Mouse (Mus musculus) hindbrain, embryonic 14.5 days (tissue): ENCODE measurements around the gene Adcy2. TPM values are rescaled to one million over a fixed set of nuclear protein-coding genes. Genes with fewer than 3 reads are reported as not detected.
A peak's percentile ranks its signal among the peaks of the same experiment; 100 is the strongest.

ENCODE experiments used
- ATAC-seq: fragments of 200-750 bp; cut with Nextera tagmentation; 2 replicates; pipeline ENCODE4 v1.8.0; 2017; ENCODE audit warnings: moderate number of reproducible peaks, mild to moderate bottlenecking, moderate TSS enrichment, moderate library complexity; ENCODE audit not compliant: low FRiP score
- DNase-seq: peaks from one replicate; pipeline ENCODE4 v3.0.0-alpha.2; 2015; ENCODE audit warnings: low spot score
- H3K27ac ChIP-seq: fragments of 300-500 bp; sonication (generic); 2 replicates; pipeline ENCODE4 v1.5.1; 2014; ENCODE audit warnings: mild to moderate bottlenecking, moderate library complexity
- H3K27me3 ChIP-seq: fragments of 300-500 bp; sonication (generic); 2 replicates; pipeline ENCODE4 v1.6.1; 2014; ENCODE audit warnings: mild to moderate bottlenecking, low read length, mixed read lengths; ENCODE audit not compliant: control insufficient read depth, insufficient read depth
- H3K36me3 ChIP-seq: fragments of 300-500 bp; sonication (generic); replicated peaks from 2 replicates; pipeline ENCODE4 v1.6.1; 2014; ENCODE audit not compliant: control insufficient read depth, insufficient read depth
- H3K4me1 ChIP-seq: fragments of 300-500 bp; sonication (generic); replicated peaks from 2 replicates; pipeline ENCODE4 v1.6.1; 2014; ENCODE audit warnings: antibody characterized with exemption, low read length, mixed read lengths; ENCODE audit not compliant: control insufficient read depth, insufficient read depth
- H3K4me2 ChIP-seq: fragments of 300-500 bp; sonication (generic); replicated peaks from 2 replicates; pipeline ENCODE4 v1.6.1; 2014; ENCODE audit warnings: mild to moderate bottlenecking, moderate library complexity
- H3K4me3 ChIP-seq: fragments of 300-500 bp; sonication (generic); replicated peaks from 2 replicates; pipeline ENCODE4 v1.5.1; 2014; ENCODE audit warnings: mild to moderate bottlenecking, low read length
- H3K9ac ChIP-seq: fragments of 300-500 bp; sonication (generic); 2 replicates; pipeline ENCODE4 v1.6.1; 2014
- H3K9me3 ChIP-seq: fragments of 300-500 bp; sonication (generic); 2 replicates; pipeline ENCODE4 v1.6.1; 2016; ENCODE audit warnings: low read length; ENCODE audit not compliant: control insufficient read depth
- WGBS: fragments of 180-500 bp; shearing (Covaris S2); extraction: QIAGEN DNeasy Blood & Tissue Kit; methylation state at CpG from one replicate; pipeline ENCODE4 v1.1.7; 2014; 5-methylcytosine and 5-hydroxymethylcytosine counted together
- polyA plus RNA-seq: library from polyadenylated mRNA; unstranded; fragments of >200 nt; fragmentation: Nextera tagmentation; extraction: Ambion mirVana; gene quantifications from 2 replicates; pipeline ENCODE4 v1.2.1, GENCODE M21; 2014

Adcy2 gene
- polyA plus RNA-seq: 15.7 and 16.7 TPM in 2 replicates

- DNase-seq (peak; percentile 75), ATAC-seq (peak; percentile 85)
- Histone ChIP-seq H3K9me3 (no peaks in the 10 kb centered on the region), H3K4me1 (peaks cover 4% of the 10 kb centered on the region; the same call in 1 of the 2 replicates), H3K9ac (peak within 1 kb of the TSS; percentile 66), H3K4me3 (peak within 1 kb of the TSS; percentile 59), H3K4me2 (peak within 1 kb of the TSS; percentile 81), H3K27ac (peak within 1 kb of the TSS; percentile 23), H3K27me3 (0 out of 2 replicates have a peak, but pooled peaks cover 3% of the 10 kb centered on the region), H3K36me3 (no peaks in the 10 kb centered on the region)
- under 1% methylated on average over 88 of the region's 106 CpGs for WGBS
Observed at GRCm38 (mm10) chr13:68998918-68999801, at the start of gene Adcy2. Adcy2 (minus strand) TSS chr13:68999541.

GRCm38 (mm10) chr13:69036991-69037597, 37.8 kb upstream of the Adcy2 start:
- Histone ChIP-seq H3K4me3 (no peak overlapping the region), H3K9ac (no peak overlapping the region), H3K27ac (no peak overlapping the region), H3K36me3 (no peaks in the 10 kb centered on the region), H3K4me2 (no peak overlapping the region), H3K4me1 (no peaks in the 10 kb centered on the region), H3K27me3 (no peaks in the 10 kb centered on the region), H3K9me3 (no peaks in the 10 kb centered on the region)
- DNase-seq (no peak), ATAC-seq (no peak)
- WGBS: 87% methylated on average over 5 of the region's 5 CpGs

GRCm38 (mm10) chr13:69034621-69035020, 35.3 kb upstream of the Adcy2 start:
- Histone ChIP-seq H3K27ac (no peak overlapping the region), H3K4me3 (no peak overlapping the region), H3K9me3 (no peaks in the 10 kb centered on the region), H3K9ac (no peak overlapping the region), H3K4me2 (no peak overlapping the region), H3K4me1 (no peaks in the 10 kb centered on the region), H3K27me3 (no peaks in the 10 kb centered on the region), H3K36me3 (no peaks in the 10 kb centered on the region)
- WGBS: 80% methylated on average over 1 of the region's 1 CpGs
- DNase-seq (no peak), ATAC-seq (no peak)

DNA sequence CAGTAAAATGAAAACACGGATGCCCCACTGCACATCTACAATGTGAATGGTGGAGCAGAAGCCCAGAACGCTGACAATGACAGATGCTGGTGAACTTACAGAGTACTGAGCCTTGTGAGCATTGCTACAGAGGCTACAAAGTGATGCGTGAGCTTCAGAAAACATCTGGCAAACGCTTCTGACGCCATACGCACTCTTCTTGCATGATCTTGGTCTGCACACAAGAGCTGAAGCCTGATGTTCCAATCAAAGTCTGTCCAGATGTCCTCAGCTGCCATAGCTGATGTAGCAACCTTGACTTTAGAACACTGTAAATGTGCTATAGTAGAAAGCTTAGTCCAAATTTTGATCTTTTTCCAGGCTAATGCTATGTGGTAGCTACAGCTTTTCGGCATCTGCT, 34.2 kb upstream of the Adcy2 start:
- Histone ChIP-seq H3K4me1 (no peaks in the 10 kb centered on the region), H3K27me3 (no peaks in the 10 kb centered on the region), H3K4me3 (no peak overlapping the region), H3K9me3 (no peaks in the 10 kb centered on the region), H3K9ac (no peak overlapping the region), H3K36me3 (no peaks in the 10 kb centered on the region), H3K27ac (no peak overlapping the region), H3K4me2 (no peak overlapping the region)
- no peak for ATAC-seq
- WGBS: 83% methylated on average over 7 of the region's 7 CpGs
- DNase-seq: no peak

DNA sequence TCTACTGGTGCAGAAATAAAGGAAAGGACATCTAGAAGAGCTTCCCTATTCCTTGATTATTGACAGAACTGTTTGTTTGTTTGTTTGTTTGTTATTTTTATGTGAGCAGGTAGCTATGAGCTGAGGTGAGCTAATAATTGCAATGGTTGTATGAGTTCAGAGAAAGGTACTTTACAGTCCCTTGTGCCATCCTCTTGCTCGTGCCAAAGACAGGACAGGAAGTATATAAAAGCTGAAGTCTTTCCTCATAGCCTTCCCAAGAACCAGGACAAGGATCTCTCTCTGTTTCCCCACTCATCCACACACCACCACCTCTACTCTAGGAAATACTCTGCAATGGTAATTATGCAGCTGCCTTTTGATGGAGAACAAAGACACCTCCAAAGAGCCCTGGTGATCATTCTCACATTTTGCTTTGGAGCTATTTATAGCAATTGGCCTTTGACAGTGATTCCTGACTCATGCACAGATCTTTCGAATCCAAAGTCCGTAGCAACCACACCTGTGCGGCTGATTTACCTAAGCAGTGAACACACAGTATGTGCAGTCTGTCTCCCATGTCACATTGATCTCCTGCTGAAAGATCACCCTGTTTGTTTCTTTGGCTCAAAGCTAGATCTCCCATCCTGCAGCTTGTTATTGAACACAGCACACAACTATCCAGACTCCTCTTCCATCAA, 29.9 kb upstream of the Adcy2 start:
- no peaks in the 10 kb centered on the region for H3K27me3 ChIP-seq
- no peaks in the 10 kb centered on the region for H3K4me1 ChIP-seq
- H3K4me3 ChIP-seq: no peak overlapping the region
- H3K27ac ChIP-seq: no peak overlapping the region
- no peak overlapping the region for H3K9ac ChIP-seq
- no peaks in the 10 kb centered on the region for H3K36me3 ChIP-seq
- H3K9me3 ChIP-seq: no peaks in the 10 kb centered on the region
- ATAC-seq: no peak
- DNase-seq: no peak
- no peak overlapping the region for H3K4me2 ChIP-seq
- 91% methylated on average over 4 of the region's 4 CpGs for WGBS

GRCm38 (mm10) chr13:69024964-69025363, 25.6 kb upstream of the Adcy2 start:
- Histone ChIP-seq H3K4me1 (no peaks in the 10 kb centered on the region), H3K4me3 (no peak overlapping the region), H3K36me3 (no peaks in the 10 kb centered on the region), H3K27ac (no peak overlapping the region), H3K4me2 (no peak overlapping the region), H3K9ac (no peak overlapping the region), H3K9me3 (no peaks in the 10 kb centered on the region), H3K27me3 (no peaks in the 10 kb centered on the region)
- DNase-seq (no peak), ATAC-seq (no peak)
- WGBS: 56% methylated on average over 2 of the region's 2 CpGs

- DNase-seq (no peak), ATAC-seq (no peak)
- Histone ChIP-seq H3K9me3 (no peaks in the 10 kb centered on the region), H3K36me3 (no peaks in the 10 kb centered on the region), H3K9ac (no peak overlapping the region), H3K4me3 (no peak overlapping the region), H3K4me1 (no peaks in the 10 kb centered on the region), H3K27me3 (no peaks in the 10 kb centered on the region), H3K4me2 (no peak overlapping the region), H3K27ac (no peak overlapping the region)
- 100% methylated on average over 2 of the region's 2 CpGs for WGBS
Observed at GRCm38 (mm10) chr13:69023239-69023638, 23.9 kb upstream of the Adcy2 start.

DNA sequence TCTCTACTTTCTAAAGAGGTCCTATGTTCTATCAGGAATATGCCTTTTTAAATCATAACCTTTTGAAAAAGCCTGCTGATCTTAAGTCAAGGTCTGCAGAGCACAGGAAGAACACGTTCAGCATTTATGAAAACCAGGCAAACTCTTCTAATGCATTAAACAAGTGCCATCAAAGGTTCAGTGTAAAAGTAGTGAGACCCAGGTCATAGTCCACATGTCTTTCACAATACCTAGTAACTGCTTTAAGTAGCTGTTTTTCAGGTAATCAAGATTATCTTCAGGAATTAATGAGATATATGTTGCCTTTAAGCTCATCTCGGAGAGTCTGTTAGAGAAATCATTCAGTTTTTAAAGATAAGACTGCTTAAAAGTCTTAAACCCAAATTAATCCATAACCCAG, 21.2 kb upstream of the Adcy2 start:
- no peak overlapping the region for H3K9ac ChIP-seq
- H3K4me2 ChIP-seq: no peak overlapping the region
- H3K4me3 ChIP-seq: no peak overlapping the region
- H3K27me3 ChIP-seq: no peaks in the 10 kb centered on the region
- no peaks in the 10 kb centered on the region for H3K36me3 ChIP-seq
- DNase-seq: no peak
- H3K27ac ChIP-seq: no peak overlapping the region
- WGBS: 88% methylated on average over 2 of the region's 2 CpGs
- no peaks in the 10 kb centered on the region for H3K9me3 ChIP-seq
- ATAC-seq: no peak
- no peaks in the 10 kb centered on the region for H3K4me1 ChIP-seq

GRCm38 (mm10) chr13:69006915-69007314, 7.6 kb upstream of the Adcy2 start:
- Histone ChIP-seq H3K27me3 (no peaks in the 10 kb centered on the region), H3K4me3 (no peak overlapping the region), H3K27ac (no peak overlapping the region), H3K9ac (no peak overlapping the region), H3K4me2 (no peak overlapping the region), H3K4me1 (no peaks in the 10 kb centered on the region), H3K36me3 (no peaks in the 10 kb centered on the region), H3K9me3 (no peaks in the 10 kb centered on the region)
- 83% methylated on average over 5 of the region's 5 CpGs for WGBS
- ATAC-seq: no peak
- no peak for DNase-seq
